Mouse (Mus musculus): ENCODE results near the gene Pwwp2b.

DNA sequence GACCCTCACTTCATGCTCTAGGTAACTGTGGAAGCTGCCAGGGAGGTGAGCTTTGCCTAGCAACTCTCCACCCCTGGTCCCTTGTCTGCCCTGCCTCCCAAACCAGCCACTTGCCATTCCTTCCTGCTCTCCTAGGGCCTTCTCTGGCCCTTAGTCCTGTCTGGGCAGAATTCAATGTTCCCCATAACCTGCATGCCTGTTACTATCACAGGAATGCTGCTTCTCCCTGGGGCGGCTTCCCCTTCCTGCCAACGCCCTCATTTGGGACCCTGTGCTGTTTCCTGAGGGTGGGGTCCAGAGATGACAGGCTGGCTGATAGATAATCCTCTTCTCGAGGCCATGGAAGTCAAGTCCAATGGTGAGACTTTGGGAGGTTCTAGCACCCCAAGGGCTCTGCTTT lies 5.2 kb downstream of the Pwwp2b start:
- no peak for TF ChIP-seq CTCF (IDR thresholded peaks at IDR 0.05; ENCODE audit: control insufficient read depth, insufficient read depth, insufficient read length)
- TF ChIP-seq MAX (IDR thresholded peaks at IDR 0.05): no peak
- TF ChIP-seq MYOD1 (IDR thresholded peaks at IDR 0.05; ENCODE audit: control insufficient read depth, insufficient read length, low read depth): no peak

All from C2C12 (cell line).